Mouse (Mus musculus) gastrocnemius, adult 8-10 months (tissue): ENCODE results near the gene Pus1. TPM values are rescaled to one million over a fixed set of nuclear protein-coding genes. Genes with fewer than 3 reads are reported as not detected.

ENCODE experiments used
- total RNA-seq, 4 experiments: library from RNA; stranded (reverse); gene quantifications; 2 replicates each; pipeline ENCODE4 v1.2.4; 2022

Gene Pus1
- total RNA-seq, 4 experiments from 2014 or later: 11.5 to 14.0 (median 12.4) TPM

Other genes with a start within 250 kb of the Pus1 start
- gene Galnt9, start 236.3 kb downstream of the Pus1 start, total RNA-seq: not detected
- gene Noc4l, start 127.2 kb downstream of the Pus1 start, total RNA-seq: 10 to 100 TPM; 14.3 to 16.9 (median 15.0) TPM
- gene Ddx51, start 127.2 kb downstream of the Pus1 start, total RNA-seq: 1 to 10 TPM; 5.7 to 9.7 (median 7.3) TPM
- 10 to 100 TPM; 18.9 to 23.7 (median 22.2) TPM for gene Ep400, start 9.9 kb downstream of the Pus1 start, total RNA-seq
- gene Ulk1, start 29.4 kb upstream of the Pus1 start, total RNA-seq: 10 to 100 TPM; 46.3 to 64.6 (median 55.0) TPM
- gene Hscb, start 59.1 kb upstream of the Pus1 start, total RNA-seq: 10 to 100 TPM; 12.9 to 18.1 (median 16.1) TPM
- 1 to 10 TPM in 1 of 4 experiments, under 1 TPM in 3; 0.46 to 1.1 (median 0.68) TPM for gene Chek2, start 59.3 kb upstream of the Pus1 start, total RNA-seq
- 10 to 100 TPM; 14.9 to 18.9 (median 15.9) TPM for gene Ttc28, start 99.1 kb upstream of the Pus1 start, total RNA-seq